Mouse (Mus musculus) small intestine, adult 2 months (tissue): Measurements from ENCODE around the gene Afap1.

ENCODE experiments used
- CTCF ChIP-seq: fragments of 200-500 bp; IDR thresholded peaks from 2 replicates; pipeline ENCODE4 v1.5.1; 2012; ENCODE audit warnings: low read depth, mild to moderate bottlenecking, control low read depth, inconsistent platforms, low read length, moderate library complexity, mixed read lengths; ENCODE audit not compliant: insufficient replicate concordance, insufficient read length; ENCODE audit errors: extremely low read depth
- POLR2A ChIP-seq: fragments of 200-500 bp; IDR thresholded peaks from 2 replicates; pipeline ENCODE4 v1.6.1; 2012; ENCODE audit warnings: low read depth, mild to moderate bottlenecking, control low read depth, inconsistent platforms, low read length, moderate library complexity

DNA sequence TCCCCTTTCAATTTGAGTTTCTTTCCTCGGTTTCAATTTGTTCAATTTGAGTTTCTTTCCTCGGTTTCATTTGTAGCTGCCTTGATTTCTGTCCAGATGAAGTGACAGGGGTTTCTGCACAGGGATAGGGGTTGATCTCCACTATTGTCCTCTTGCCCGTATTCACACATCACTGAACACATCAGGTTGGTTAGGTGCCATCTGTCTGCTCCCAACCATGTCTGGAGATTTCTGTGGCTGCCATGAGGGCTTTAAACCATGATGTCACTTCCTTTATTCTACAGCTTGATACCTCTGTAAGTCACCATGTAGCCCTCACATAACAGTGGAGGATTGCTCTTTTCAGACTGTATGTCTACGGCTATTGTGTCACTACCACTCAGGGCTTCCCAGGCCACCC is 4.0 kb downstream of the Afap1 start:
- TF ChIP-seq CTCF: no peak
- TF ChIP-seq POLR2A: no peak
